Mouse (Mus musculus) neural tube, embryonic 12.5 days (tissue): ENCODE results near the gene Copz1. TPM values are rescaled to one million over a fixed set of nuclear protein-coding genes. Genes with fewer than 3 reads are reported as not detected.
A peak's percentile ranks its signal among the peaks of the same experiment; 100 is the strongest.

Experiments used
- ATAC-seq: fragments of 200-750 bp; cut with Nextera tagmentation; 2 replicates; pipeline ENCODE4 v1.8.0; 2017; ENCODE audit warnings: low read depth, mild to moderate bottlenecking, moderate TSS enrichment, moderate library complexity; ENCODE audit not compliant: low FRiP score
- H3K27ac ChIP-seq: fragments of 300-500 bp; sonication (generic); 2 replicates; pipeline ENCODE4 v1.5.1; 2016
- H3K27me3 ChIP-seq: fragments of 300-500 bp; sonication (generic); replicated peaks from 2 replicates; pipeline ENCODE4 v1.6.1; 2016; ENCODE audit warnings: mild to moderate bottlenecking
- H3K36me3 ChIP-seq: fragments of 300-500 bp; sonication (generic); 2 replicates; pipeline ENCODE4 v1.6.1; 2016; ENCODE audit warnings: mild to moderate bottlenecking
- H3K4me1 ChIP-seq: fragments of 300-500 bp; sonication (generic); 2 replicates; pipeline ENCODE4 v1.6.1; 2016
- H3K4me2 ChIP-seq: fragments of 300-500 bp; sonication (generic); replicated peaks from 2 replicates; pipeline ENCODE4 v1.6.1; 2016; ENCODE audit warnings: mild to moderate bottlenecking
- H3K4me3 ChIP-seq: fragments of 300-500 bp; sonication (generic); 2 replicates; pipeline ENCODE4 v1.5.1; 2016
- H3K9ac ChIP-seq: fragments of 300-500 bp; sonication (generic); 2 replicates; pipeline ENCODE4 v1.6.1; 2016; ENCODE audit warnings: mild to moderate bottlenecking
- H3K9me3 ChIP-seq: fragments of 300-500 bp; sonication (generic); 2 replicates; pipeline ENCODE4 v1.6.1; 2016; ENCODE audit warnings: mild to moderate bottlenecking
- WGBS: fragments of 180-500 bp; shearing (Covaris S2); methylation state at CpG from one replicate; pipeline ENCODE4 v1.1.7; 2016; 5-methylcytosine and 5-hydroxymethylcytosine counted together
- polyA plus RNA-seq: library from polyadenylated mRNA; unstranded; fragments of >200 nt; fragmentation: Nextera tagmentation; extraction: Ambion mirVana; gene quantifications from 2 replicates; pipeline ENCODE4 v1.2.1, GENCODE M21; 2016

Copz1 gene
- polyA plus RNA-seq, 1 experiment from 2014 or later, result 243 TPM

DNA sequence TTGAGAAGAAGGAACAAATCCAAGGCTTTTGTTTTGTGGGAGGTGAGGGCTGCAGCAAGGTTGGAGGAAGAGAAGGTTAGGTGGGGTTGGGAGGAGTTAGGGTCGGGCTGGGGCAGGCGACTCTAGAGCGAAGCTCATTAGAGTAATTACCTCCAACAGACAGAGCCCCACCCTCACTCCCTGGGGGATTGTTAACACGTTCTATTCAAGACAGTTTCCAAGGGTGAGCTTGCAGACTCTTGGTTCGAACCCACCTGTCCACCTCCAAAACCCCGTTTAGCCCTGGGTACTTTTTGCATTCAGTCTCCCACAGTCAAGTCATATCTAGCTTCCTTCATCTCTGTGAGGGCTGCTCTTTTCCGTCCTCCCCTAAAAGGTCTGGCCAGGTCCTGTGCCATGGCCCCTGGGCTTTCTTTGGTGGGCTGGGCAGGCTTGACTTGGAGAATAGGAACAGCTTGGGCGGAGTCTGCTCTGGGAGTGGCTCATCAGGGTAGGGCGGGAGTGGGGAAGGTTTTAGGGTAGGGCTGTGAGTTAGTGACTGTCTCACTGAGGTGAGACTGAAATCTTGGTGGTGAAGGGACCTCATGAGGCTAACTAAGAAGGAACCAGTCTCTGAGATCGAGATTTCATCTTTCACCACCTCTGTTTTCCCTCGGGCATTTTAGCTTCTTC, 64.6 kb downstream of the Copz1 start:
- ATAC-seq, result no peak
- Histone ChIP-seq H3K4me3 (no peak overlapping the region), H3K27ac (no peak overlapping the region), H3K9me3 (no peaks in the 10 kb centered on the region), H3K9ac (no peak overlapping the region), H3K36me3 (no peaks in the 10 kb centered on the region), H3K4me1 (peaks cover 41% of the 10 kb centered on the region), H3K27me3 (peaks cover 31% of the 10 kb centered on the region), H3K4me2 (0 out of 2 replicates have a peak overlapping the region, but pooled peaks have one; percentile 0)
- 14% methylated on average over 11 of the region's 11 CpGs for WGBS

- H3K4me1 ChIP-seq, result peaks cover 31% of the 10 kb centered on the region
- H3K4me3 ChIP-seq, result peak overlapping the region; percentile 52
- H3K36me3 ChIP-seq, result no peaks in the 10 kb centered on the region
- ATAC-seq, result no peak
- peak overlapping the region; percentile 88 for H3K4me2 ChIP-seq
- H3K9ac ChIP-seq, result 0 out of 2 replicates have a peak overlapping the region, but pooled peaks have one; percentile 56
- H3K27ac ChIP-seq, result no peak overlapping the region
- H3K9me3 ChIP-seq, result no peaks in the 10 kb centered on the region
- 32% methylated on average over 4 of the region's 4 CpGs for WGBS
- H3K27me3 ChIP-seq, result peaks cover 31% of the 10 kb centered on the region
Measured at GRCm38 (mm10) chr15:103338829-103339165, 66.3 kb downstream of the Copz1 start.

GRCm38 (mm10) chr15:103339166-103339960, 66.8 kb downstream of the Copz1 start:
- H3K4me1 ChIP-seq, result peaks cover 25% of the 10 kb centered on the region
- peak; percentile 37; the same call in 1 of the 2 replicates for ATAC-seq
- 5% methylated on average over 29 of the region's 31 CpGs for WGBS

DNA sequence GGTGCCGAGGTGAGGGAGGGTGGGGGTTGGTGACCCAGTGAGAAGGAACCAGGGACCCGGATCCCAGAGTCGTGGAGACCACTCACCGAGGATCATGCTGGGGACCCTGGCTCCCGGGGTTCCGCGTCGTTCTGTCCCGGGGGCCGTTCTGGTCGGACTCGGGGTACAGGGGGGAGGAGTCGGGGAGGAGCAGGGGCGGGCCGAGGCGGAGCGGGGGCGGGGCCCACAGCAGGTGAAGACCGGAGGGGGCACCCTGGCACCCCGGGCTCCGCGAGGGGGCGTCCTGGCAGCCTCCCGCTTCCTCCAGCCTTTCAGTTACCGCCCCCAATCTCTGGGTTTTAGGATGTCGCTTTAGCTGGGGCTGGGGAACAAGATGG, 67.4 kb downstream of the Copz1 start, which contains the start of gene Zfp385a:
Gene Zfp385a, minus strand, starts transcription at position 133 of the 377 bp plus-strand sequence.
- peak within 1 kb of the TSS; percentile 52 for H3K4me3 ChIP-seq
- peaks cover 31% of the 10 kb centered on the region for H3K27me3 ChIP-seq
- H3K36me3 ChIP-seq, result peaks cover 2% of the 10 kb centered on the region; the same call in 1 of the 2 replicates
- H3K27ac ChIP-seq, result no peak within 1 kb of the TSS
- H3K9ac ChIP-seq, result peak within 1 kb of the TSS; percentile 56
- ATAC-seq, result peak; percentile 41; the same call in 1 of the 2 replicates
- 1% methylated on average over 26 of the region's 26 CpGs for WGBS
- peak within 1 kb of the TSS; percentile 88 for H3K4me2 ChIP-seq
- H3K9me3 ChIP-seq, result no peaks in the 10 kb centered on the region
- H3K4me1 ChIP-seq, result peaks cover 23% of the 10 kb centered on the region

More at GRCm38 (mm10) chr15:103339166-103339960, 66.8 kb downstream of the Copz1 start:
- Histone ChIP-seq H3K27me3 (peaks cover 31% of the 10 kb centered on the region), H3K36me3 (no peaks in the 10 kb centered on the region), H3K9ac (peak overlapping the region; percentile 56), H3K4me3 (peak overlapping the region; percentile 52), H3K27ac (no peak overlapping the region), H3K9me3 (no peaks in the 10 kb centered on the region), H3K4me2 (peak overlapping the region; percentile 88)

GRCm38 (mm10) chr15:103340786-103341185, 68.3 kb downstream of the Copz1 start:
- H3K36me3 ChIP-seq, result peaks cover 3% of the 10 kb centered on the region; the same call in 1 of the 2 replicates
- H3K9me3 ChIP-seq, result no peaks in the 10 kb centered on the region
- 20% methylated on average over 4 of the region's 4 CpGs for WGBS
- no peak overlapping the region for H3K4me3 ChIP-seq
- H3K27me3 ChIP-seq, result peaks cover 31% of the 10 kb centered on the region
- H3K4me1 ChIP-seq, result peaks cover 23% of the 10 kb centered on the region
- H3K9ac ChIP-seq, result no peak overlapping the region
- no peak overlapping the region for H3K27ac ChIP-seq
- no peak for ATAC-seq
- peak overlapping the region; percentile 88 for H3K4me2 ChIP-seq

GRCm38 (mm10) chr15:103341547-103341946, 69.0 kb downstream of the Copz1 start:
- H3K4me2 ChIP-seq, result peak overlapping the region; percentile 88
- no peak overlapping the region for H3K4me3 ChIP-seq
- H3K36me3 ChIP-seq, result peaks cover 3% of the 10 kb centered on the region; the same call in 1 of the 2 replicates
- WGBS, result 36% methylated on average over 8 of the region's 8 CpGs
- peaks cover 31% of the 10 kb centered on the region for H3K27me3 ChIP-seq
- no peak overlapping the region for H3K9ac ChIP-seq
- no peak for ATAC-seq
- H3K9me3 ChIP-seq, result no peaks in the 10 kb centered on the region
- H3K4me1 ChIP-seq, result peaks cover 23% of the 10 kb centered on the region
- H3K27ac ChIP-seq, result no peak overlapping the region; the same call in 1 of the 2 replicates

- ATAC-seq, result no peak
- WGBS, result 19% methylated on average over 4 of the region's 4 CpGs
- H3K27ac ChIP-seq, result no peak overlapping the region
- peaks cover 31% of the 10 kb centered on the region for H3K27me3 ChIP-seq
- H3K4me3 ChIP-seq, result no peak overlapping the region
- H3K4me2 ChIP-seq, result no peak overlapping the region
- H3K4me1 ChIP-seq, result peaks cover 23% of the 10 kb centered on the region
- H3K9ac ChIP-seq, result no peak overlapping the region
- no peaks in the 10 kb centered on the region for H3K9me3 ChIP-seq
- H3K36me3 ChIP-seq, result peaks cover 3% of the 10 kb centered on the region; the same call in 1 of the 2 replicates
Measured at GRCm38 (mm10) chr15:103342415-103342814, 69.9 kb downstream of the Copz1 start.

- Histone ChIP-seq H3K4me3 (no peak overlapping the region), H3K4me1 (peaks cover 23% of the 10 kb centered on the region), H3K9me3 (no peaks in the 10 kb centered on the region), H3K4me2 (no peak overlapping the region), H3K9ac (no peak overlapping the region), H3K27ac (no peak overlapping the region), H3K36me3 (peaks cover 3% of the 10 kb centered on the region; the same call in 1 of the 2 replicates), H3K27me3 (peaks cover 31% of the 10 kb centered on the region)
- ATAC-seq, result no peak
- 67% methylated on average over 3 of the region's 3 CpGs for WGBS
Measured at GRCm38 (mm10) chr15:103343008-103343407, 70.5 kb downstream of the Copz1 start.

- H3K4me3 ChIP-seq, result no peak overlapping the region
- H3K4me1 ChIP-seq, result peaks cover 23% of the 10 kb centered on the region
- H3K4me2 ChIP-seq, result no peak overlapping the region
- H3K27me3 ChIP-seq, result peaks cover 29% of the 10 kb centered on the region
- H3K36me3 ChIP-seq, result peaks cover 3% of the 10 kb centered on the region; the same call in 1 of the 2 replicates
- no peak for ATAC-seq
- no peaks in the 10 kb centered on the region for H3K9me3 ChIP-seq
- no peak overlapping the region for H3K9ac ChIP-seq
- no peak overlapping the region for H3K27ac ChIP-seq
Measured at GRCm38 (mm10) chr15:103343556-103343955, 71.0 kb downstream of the Copz1 start.

- no peak overlapping the region for H3K4me3 ChIP-seq
- no peak overlapping the region for H3K9ac ChIP-seq
- H3K9me3 ChIP-seq, result no peaks in the 10 kb centered on the region
- H3K36me3 ChIP-seq, result peaks cover 10% of the 10 kb centered on the region; the same call in 1 of the 2 replicates
- 86% methylated on average over 6 of the region's 6 CpGs for WGBS
- no peak overlapping the region for H3K27ac ChIP-seq
- no peak for ATAC-seq
- H3K4me1 ChIP-seq, result 0 out of 2 replicates have a peak, but pooled peaks cover 2% of the 10 kb centered on the region
- H3K4me2 ChIP-seq, result no peak overlapping the region
- H3K27me3 ChIP-seq, result peaks cover 7% of the 10 kb centered on the region
Measured at GRCm38 (mm10) chr15:103345789-103346188, 73.3 kb downstream of the Copz1 start.

GRCm38 (mm10) chr15:103347275-103347684, 74.8 kb downstream of the Copz1 start:
- no peaks in the 10 kb centered on the region for H3K9me3 ChIP-seq
- ATAC-seq, result no peak
- WGBS, result 12% methylated on average over 2 of the region's 2 CpGs
- H3K4me2 ChIP-seq, result no peak overlapping the region
- H3K27ac ChIP-seq, result no peak overlapping the region
- no peaks in the 10 kb centered on the region for H3K4me1 ChIP-seq
- H3K36me3 ChIP-seq, result peaks cover 20% of the 10 kb centered on the region
- no peak overlapping the region for H3K9ac ChIP-seq
- H3K4me3 ChIP-seq, result no peak overlapping the region
- H3K27me3 ChIP-seq, result no peaks in the 10 kb centered on the region
